Mouse (Mus musculus) thymus, postnatal 10 days (tissue): Measurements from ENCODE around the gene Trhr2.
A peak's percentile ranks its signal among the peaks of the same experiment; 100 is the strongest.

Experiments
- DNase-seq, 2 experiments: peaks; one replicate each; pipeline ENCODE4 v3.0.0; 2021; ENCODE audit warnings: low spot score in 2 of 2

Gene Trhr2

DNA sequence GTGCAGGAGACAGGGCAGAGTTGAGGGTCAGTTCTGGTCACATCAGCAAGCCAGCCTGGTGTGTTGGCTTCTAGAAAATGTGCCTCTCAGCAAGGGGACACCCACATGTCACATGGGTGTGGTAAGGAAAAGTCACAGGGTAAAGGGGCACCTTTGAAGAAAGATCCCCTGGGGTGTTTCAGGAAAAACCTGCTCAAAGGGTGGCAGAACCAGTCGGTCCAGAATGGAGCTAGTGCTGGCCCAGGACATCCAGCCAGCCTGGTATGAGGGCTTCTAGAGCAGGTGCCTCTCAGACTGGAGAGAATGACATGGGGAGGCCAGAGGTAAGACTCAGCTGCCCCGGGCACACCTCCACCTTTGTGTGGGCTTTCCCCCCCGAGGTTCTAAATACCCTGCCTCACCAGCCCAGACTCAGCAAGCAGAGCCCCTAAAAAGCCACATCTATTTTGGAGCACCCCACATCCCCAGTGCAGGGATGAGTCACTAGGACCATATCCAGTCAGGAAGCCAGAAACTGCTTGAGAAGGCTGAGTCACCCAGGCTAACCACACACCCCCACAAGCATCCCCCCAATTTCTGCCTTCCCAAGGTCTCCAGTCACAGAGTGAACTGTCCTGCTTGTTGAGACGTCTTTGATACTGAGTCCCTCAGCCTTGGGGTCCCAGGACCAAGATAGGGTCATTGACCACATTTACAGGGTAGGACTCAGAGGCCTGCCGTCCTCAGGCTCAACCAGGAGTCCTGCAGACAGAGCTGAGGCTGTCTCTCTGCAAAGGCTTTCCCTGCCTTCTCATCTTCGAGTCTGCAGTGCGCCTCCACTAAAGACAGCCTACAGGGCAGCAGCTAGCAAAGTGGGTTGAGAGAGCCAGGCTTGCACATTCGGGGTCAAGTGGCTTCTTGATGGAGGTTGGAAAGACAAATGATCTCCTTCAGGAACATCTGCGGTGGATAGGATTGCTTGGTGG, 4.6 kb downstream of the Trhr2 start:
- no peak for DNase-seq

DNA sequence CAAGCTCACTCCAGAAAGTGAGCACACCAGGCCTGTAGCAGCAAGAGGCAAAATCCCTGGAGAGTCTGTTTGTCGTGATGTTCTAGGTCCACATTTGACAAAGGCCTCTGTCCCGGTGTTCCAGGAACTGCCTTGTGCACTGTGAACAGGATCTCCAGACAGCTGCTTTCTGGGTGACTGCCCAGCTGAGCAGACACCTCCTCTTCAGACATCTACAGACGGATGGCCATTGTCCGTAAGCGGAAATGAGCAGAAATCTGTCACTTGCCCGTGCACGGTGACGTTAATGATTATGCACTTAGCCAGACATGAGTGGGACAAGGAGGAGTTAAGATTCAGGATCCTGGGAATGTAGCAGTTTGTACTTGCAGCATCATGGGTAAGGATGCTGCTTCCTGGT, 6.4 kb downstream of the Trhr2 start:
- DNase-seq: no peak

DNA sequence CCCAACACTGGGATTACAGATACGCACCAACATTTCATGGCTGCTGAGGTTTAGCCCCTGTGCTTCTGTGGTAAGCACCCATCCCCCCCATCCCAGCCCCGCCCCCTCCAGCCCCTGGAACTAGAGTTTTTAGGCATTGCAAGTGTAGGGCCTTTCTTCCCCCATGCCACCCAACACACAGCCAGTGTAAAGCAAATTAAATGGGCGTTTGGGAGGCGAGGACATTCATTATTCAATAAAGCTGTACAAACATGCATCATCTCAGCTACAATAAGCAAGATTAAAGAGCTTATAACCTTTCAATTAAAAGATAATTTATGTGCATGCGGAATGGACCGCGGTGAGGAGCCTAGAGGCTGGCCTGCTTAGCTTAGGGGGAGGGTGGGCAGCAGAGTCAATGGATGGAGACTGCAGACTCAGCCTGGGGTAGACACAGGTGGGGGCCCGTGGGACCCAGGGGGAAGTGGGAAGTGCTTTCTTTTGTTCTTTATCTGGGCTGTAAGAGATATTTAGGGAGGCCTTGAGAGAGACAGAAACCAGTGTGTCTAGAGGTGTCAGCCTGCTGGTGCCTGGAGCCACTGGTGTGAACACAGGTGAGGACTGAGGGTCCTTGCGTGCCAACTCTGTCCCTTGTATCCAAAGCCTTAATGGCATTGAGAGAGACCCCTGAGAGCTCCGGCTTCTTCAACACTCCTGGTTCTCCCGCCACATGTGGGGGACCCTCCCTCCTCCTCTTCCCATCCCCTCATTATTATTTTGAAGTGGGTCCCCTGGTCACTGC, 10.0 kb downstream of the Trhr2 start:
- no peak for DNase-seq

DNA sequence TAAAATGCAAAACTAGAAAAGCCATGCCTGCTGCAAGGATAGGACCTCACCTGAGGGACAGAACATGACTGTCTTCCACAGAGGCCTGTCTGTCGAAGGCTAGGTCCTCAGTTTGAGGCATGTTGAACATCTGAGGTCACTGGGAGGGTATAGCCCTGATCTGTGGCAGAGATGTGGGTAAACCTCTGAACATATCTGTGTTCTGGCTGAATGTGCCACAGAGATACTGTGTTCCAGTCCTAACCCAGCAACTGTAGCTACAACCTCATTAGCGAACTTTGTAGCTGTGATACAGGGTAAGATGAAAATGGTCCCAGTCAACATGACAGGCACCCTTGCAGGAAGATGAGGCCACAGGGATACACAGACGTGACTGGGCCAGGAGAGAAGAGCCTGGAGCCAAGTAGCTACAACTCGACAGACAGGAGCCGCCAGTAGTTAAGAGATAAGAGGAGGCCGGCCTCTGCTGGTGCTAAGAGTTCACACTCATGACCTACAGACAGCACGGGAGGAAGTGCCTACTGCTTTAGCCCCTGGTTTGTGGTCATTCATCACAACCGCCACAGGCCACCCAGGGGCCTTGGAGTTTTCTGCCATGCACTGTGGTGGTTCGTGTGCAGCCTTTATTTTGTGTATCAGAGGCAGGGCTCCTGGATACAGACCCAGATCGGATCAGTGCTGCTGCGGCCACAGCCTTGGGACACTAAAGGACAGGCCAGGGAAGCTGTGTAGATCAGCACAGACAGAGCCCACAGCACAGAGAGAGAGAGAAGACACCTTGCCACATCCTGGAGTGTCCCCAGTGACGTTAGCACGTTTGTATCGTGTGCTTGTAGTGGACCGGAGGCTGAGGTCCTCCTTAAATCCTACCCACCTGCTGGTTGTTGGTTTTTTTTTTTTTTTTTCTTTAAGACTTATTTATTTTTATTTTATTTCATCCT, 10.9 kb downstream of the Trhr2 start:
- no peak for DNase-seq

DNA sequence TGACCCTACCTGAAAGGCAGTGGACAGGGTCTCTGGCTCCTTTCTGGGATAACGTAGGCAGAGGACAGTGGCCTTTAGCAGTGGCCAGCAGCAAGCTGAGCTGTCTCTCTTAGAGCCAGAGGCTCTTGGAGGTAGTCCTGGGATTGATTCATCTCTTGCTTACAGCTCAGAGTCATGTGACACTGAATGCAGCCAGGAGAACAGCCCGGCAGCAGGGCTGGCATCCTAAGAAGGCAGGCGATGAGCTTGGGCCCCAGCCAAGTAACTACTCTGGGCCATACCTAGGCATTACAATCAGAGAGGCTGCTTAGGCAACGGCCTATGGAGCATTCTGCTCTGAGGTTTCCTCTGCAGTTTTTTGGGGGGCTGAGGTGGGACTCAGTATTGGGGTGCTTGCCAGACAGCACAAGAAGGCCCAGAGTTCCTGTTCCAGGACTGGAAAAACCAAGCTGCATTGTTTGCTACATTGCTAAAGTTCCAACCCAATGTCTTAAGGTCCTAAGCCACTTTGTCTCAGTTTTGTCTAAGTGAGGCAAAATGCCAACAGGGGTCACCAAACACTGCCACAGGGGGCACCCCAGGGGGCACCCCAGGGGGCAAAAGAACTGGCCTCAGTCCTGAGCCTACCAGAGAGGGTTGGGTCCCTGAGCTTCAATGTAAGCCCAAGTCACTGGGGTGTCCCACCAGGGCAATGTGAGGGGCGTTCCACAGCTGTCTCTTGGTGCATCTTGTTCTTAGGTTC, 12.6 kb downstream of the Trhr2 start:
- no peak for DNase-seq

DNA sequence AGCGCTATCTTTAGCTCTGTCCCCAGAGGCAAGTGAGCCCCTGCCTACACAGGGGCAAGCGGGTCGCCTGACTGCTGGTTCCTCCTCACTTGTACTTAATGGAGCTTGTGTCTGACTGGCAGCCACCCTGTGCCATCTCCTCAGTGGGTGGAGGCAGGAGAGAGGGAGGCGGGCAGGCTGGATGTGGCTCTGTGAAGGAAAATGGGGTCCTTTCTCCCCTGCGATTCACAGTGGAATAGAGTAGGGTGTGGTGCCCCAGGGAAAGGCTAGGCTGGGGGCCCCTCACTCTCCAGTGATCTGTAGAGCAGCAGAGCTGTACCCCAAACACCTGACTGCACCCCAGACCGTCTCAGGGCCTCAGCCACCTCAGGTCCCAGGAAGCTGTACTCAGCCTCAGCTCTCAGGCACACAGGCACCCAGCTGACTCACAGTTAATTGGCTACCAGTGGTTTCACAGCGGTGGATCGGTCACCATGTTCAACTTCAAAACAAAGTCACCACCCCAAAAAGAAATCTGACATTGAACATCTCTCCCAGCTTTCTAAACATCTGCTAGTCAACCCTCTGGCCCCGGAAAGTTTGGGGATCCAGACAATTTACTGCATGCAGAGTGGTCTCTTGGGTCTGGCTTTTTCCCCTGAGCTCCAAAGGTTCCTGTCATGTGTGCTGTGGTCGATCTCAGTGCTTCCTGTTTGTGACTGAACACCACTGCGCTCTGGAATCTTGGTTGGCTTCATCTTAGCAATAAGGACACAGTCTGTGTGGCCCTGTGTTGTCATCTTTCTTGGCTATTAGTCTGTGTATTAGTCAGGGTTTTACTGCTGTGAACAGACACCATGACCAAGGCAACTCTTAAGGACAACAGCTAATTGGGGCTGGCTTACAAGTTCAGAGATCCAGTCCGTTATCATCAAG, 15.1 kb downstream of the Trhr2 start:
- no peak for DNase-seq

DNA sequence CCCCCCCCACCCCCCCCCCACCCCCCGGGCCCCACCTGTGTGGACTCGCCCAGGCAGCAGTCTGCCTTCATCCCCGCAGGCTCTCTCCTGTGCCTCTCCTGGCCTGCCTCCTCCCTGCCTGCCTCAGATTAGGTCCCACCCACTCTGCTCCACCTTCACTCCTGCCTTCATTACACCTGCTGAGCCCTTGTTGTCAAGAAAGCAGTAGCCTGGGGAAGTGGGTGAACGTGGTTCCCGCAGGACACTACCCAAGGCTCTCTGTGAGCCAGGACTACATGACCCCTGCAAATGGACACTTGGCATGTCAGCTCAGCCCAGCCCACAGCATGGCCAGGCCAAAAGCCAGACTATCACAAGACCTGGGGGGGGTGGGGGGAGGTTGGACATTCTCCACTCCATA, 16.3 kb downstream of the Trhr2 start:
- no peak for DNase-seq

DNA sequence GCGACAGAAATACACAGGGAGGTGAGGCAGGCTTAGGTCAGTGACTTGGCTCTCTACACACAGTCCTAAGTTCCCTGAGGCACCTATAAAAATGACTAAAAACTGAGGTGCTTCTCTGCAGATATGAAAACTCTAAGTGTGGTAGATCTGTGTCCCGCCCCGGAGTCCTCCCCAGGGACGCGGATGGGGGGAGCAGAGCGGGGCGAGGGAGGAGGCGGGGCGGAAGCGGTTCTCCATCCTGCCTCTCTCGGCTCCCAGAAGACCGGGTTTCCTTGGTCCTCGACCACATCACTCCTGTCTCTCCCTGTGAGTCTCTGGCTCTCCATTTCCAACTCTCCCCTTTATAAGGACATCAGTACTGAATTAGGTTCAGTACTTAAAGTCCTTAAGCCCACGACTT, 16.8 kb downstream of the Trhr2 start:
- peak; percentile 24 to 41 for DNase-seq

DNA sequence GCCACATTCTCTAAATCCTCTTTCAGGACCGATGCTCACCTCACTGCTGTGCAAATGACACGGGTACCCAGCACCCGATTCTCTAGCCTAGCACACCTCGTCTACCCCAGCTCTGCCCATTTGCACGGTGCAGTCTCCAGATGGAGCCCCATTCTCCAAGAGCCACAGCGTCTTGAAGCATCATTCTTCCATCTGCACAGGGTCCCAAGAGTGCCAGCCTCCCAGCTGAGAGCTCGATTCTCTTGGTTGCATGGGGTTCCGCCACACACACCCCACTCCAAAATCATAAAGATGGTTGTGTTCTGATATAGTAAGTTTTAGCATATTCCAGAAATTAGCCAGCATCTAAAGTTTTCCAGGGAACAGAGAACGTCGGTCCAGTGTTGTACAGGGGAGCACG, 17.2 kb downstream of the Trhr2 start:
- DNase-seq: no peak

DNA sequence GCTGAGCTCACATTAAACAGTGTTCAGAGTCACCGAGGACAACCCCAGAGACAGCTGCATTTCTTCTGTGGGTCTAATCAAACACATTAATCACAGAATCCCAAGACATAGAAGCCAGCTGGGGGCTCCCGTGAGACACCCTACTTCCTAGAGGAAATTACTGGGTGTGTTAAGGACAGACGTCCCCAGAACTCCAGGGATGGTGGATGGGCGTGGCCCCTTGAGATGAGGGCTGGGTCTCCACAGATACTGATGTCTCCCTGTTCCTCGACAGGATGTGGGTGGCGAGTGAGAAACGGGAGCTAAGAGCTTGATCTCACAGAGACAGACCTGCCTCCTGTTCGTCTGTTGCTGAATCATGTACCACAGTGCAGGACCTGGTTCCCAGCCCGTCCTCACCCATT, 17.7 kb downstream of the Trhr2 start:
- DNase-seq: peak; percentile 18 to 43

DNA sequence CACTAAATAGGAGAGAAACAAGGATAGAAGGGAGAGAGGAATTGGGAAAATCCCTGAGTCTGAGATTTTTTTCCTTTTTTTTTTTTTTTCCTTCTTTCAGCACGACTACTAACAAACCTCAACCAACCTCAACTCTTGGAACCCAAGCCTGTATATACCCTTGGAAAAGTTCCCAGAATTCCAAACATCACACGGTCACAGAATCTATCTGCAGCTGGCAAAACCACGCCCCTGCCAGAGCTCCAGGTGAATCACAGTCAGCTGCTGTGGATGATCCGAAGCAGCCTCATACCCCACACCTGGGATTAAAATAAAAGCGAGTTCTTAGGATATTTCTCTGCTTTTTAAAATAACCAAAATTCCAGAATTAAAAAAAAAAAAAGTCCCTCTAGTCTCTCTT, 18.2 kb downstream of the Trhr2 start:
- DNase-seq: no peak

DNA sequence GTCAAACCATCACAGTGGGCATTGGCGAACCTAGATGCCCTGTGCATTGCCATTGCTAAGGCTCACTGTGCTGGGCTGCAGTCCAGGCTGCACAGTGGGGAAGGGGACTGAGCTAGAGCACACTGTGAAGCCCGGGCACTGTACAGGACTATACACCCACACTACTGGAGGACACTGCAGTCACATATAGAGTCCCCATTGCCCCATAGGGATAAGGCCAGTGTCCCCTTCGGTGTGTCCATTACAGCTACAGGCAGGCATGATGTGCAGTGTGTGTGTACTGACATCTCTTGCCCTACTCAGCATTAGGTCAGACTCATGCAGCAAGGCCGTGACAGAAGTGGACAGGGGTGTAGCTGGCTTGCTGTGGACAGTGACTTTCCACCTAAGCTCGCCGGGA, 18.8 kb downstream of the Trhr2 start:
- DNase-seq: no peak

DNA sequence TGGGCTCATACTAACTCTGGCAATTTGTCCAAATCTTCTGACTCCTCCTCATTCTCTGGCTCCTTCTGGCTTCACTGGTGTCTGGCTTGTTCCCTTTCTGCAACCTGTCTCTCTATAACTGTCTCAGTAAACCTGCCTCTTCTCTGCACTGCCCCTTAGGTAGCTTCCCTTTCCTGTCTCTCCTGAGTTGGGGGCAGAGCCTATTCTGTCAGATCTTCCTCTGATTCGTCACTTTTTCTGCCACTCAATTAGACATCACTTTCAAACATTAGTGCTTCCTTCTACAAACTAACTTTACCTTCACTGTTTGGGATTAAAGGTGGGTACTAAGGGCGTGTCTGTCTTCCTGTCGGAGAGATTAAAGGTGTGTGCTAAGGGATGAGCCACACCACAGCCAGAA, 19.8 kb downstream of the Trhr2 start:
- no peak for DNase-seq

DNA sequence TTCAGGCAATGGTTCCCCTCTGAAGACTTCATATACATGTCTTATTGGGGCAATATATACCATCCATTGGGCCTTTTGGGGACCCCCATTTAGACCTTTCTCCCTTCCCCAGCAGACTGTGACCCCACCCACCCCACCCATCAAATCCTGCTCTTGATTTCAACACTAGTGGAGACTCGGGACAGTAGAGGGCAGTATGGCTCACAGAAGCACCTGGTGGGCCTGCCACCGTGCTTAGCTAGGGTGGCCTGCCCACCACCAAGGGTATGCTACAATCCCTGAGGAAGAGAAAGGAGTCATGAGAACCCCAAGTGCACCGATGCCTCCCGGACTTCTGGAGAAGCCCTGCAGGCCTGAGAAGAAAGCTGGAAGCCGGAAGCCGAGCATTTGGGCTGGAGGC, 21.7 kb downstream of the Trhr2 start:
- no peak for DNase-seq

DNA sequence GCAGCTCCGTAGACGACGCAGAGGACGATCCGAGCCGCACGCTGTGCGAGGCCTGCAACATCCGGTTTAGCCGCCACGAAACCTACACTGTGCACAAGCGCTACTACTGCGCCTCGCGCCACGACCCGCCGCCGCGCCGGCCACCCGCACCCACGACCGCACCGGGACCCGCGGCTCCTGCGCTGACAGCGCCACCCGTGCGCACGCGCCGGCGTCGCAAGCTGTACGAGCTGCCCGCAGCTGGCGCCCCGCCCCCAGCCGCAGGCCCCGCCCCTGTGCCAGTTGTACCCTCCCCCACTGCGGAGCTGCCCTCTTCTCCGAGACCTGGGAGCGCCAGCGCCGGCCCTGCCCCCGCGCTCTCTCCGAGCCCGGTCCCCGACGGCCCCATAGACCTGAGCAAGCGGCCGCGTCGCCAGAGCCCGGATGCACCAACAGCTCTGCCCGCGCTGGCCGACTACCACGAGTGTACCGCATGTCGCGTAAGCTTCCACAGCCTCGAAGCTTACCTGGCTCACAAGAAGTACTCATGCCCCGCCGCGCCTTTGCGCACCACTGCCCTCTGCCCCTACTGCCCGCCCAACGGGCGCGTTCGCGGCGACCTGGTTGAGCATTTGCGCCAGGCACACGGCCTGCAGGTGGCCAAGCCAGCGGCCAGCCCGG, 24.2 kb downstream of the Trhr2 start:
- DNase-seq: no peak

DNA sequence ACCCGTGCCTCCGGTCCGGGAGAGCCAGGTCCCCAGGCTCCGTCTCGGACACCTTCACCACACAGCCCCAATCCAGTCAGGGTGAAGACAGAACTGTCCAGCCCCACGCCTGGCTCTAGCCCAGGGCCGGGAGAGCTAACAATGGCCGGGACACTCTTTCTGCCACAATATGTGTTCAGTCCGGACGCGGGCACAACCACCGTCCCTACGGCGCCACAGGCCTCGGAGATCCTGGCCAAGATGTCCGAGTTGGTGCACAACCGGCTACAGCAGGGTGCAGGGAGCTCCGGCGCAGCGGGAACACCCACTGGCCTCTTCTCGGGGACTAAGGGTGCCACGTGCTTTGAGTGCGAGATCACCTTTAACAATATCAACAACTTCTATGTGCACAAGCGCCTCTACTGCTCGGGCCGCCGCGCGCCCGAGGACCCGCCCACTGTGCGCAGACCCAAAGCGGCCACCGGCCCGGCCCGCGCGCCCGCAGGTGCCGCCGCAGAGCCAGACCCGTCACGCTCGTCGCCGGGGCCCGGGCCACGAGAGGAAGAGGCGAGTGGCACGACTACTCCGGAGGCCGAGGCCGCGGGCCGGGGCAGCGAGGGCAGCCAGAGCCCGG, 24.8 kb downstream of the Trhr2 start:
- DNase-seq: no peak

DNA sequence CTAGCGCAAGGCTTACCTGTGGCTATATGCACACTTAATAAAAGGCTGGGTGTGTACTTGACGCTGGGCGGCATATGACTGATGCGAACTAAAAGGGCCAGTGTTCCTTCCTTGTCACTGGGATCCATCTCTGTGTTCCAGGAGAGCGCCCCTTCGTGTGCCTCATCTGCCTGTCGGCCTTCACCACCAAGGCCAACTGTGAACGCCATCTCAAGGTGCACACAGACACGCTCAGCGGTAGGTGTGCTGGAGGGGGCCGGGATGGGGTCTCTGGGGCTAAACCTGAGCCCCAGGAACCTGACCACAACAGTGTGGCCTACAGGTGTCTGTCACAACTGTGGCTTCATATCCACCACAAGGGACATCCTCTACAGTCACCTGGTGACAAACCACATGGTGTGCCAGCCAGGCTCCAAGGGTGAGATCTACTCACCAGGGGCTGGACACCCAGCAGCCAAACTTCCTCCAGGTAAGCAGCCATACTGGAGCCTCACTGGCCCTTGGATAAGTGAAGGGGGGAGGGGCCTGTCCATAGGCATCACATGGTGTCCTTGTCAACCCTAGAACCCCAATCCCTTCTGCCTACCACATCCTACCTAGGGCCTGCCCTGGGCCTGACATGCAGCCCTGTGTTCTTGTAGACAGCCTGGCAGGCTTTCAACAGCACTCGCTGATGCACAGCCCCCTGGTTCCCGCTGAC, 25.6 kb downstream of the Trhr2 start:
- no peak for DNase-seq

DNA sequence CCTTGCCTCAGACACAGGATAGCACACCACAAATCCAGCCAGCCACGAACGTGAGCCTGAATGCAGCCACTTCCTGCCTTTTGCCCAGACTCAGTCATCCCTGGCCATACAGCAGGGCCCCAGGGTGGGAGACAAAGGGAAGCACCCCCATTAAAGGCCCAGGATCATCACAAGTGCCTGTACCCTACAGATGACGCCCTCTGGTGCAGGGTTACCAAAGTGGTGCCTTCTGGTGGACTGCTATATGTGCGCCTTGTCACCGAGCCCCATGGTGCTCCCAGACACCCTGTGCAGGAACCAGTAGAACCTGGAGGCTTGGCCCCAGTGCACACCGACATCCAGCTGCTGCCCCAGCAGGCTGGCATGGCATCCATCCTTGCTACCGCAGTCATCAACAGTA, 27.0 kb downstream of the Trhr2 start:
- no peak for DNase-seq
